Mouse (Mus musculus): ENCODE measurements around the gene Tmem253.
A peak's percentile ranks its signal among the peaks of the same experiment; 100 is the strongest.

The Tmem253 gene

GRCm38 (mm10) chr14:52015445-52016100, at the start of gene Tmem253:
Gene Tmem253 (plus strand): TSS chr14:52015658.
- DNase-seq (ENCODE audit: low spot score), result no peak

DNA sequence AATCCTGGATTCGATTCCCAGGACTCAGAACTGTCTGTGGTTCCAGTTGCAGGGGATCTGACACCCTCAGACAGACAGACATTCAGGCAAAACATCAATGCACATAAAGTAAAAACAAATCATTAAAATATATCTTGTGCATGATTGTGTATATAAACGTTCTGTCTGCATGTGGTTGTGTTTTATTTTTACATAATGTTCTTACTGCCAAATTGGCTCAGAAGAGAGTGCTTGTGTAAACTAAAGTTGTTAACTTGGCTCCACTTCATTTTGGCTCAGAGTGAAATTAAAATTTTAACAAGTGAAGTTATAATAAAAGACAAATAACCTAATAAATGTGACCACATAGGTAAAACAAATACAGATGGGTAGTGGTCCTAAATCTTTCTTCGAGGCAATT, 48.1 kb upstream of the Tmem253 start:
- no peak for DNase-seq (ENCODE audit: low spot score)

GRCm38 (mm10) chr14:51979252-51979651, 36.2 kb upstream of the Tmem253 start:
- no peak for DNase-seq (ENCODE audit: low spot score)

DNA sequence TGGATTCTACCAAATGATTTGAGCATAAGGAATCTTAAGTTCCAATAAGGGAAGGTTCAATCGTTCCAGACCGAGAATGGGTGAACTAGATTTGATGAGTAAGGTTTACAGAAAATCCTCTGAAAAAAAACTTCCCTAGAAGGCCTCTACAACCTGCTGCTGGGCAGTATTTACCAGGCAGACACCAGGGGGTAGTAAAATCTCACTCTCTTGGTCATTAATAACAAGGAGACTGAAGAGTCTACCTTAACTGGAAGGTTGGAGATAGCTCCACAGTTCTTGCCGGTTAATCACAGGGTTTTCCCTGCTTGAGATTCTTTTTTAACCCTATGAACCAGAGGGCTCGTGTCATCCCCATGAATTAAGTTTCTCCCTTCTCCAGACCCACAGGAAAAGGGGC, 32.2 kb upstream of the Tmem253 start:
- DNase-seq (ENCODE audit: low spot score), result peak; percentile 28

DNA sequence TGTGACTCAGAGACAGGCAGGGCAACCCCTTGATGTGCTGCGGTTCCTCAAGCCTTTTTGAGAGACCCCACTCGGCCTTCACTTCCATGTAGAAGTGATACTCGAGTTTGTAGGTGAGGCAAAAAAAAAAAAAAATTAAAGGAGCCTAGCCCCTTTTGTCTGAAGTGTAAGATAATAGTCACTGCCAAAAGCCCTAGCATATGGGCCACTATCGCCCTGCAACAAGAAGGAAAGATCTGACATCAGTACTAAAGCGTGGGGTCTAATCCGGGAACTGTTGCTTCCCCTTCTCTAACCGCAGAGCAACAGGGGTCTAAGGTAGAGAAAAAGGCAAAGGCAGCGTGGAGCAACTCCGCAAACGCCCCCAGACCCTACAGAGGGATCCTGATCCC, 31.6 kb upstream of the Tmem253 start:
- DNase-seq (ENCODE audit: low spot score), result no peak

DNA sequence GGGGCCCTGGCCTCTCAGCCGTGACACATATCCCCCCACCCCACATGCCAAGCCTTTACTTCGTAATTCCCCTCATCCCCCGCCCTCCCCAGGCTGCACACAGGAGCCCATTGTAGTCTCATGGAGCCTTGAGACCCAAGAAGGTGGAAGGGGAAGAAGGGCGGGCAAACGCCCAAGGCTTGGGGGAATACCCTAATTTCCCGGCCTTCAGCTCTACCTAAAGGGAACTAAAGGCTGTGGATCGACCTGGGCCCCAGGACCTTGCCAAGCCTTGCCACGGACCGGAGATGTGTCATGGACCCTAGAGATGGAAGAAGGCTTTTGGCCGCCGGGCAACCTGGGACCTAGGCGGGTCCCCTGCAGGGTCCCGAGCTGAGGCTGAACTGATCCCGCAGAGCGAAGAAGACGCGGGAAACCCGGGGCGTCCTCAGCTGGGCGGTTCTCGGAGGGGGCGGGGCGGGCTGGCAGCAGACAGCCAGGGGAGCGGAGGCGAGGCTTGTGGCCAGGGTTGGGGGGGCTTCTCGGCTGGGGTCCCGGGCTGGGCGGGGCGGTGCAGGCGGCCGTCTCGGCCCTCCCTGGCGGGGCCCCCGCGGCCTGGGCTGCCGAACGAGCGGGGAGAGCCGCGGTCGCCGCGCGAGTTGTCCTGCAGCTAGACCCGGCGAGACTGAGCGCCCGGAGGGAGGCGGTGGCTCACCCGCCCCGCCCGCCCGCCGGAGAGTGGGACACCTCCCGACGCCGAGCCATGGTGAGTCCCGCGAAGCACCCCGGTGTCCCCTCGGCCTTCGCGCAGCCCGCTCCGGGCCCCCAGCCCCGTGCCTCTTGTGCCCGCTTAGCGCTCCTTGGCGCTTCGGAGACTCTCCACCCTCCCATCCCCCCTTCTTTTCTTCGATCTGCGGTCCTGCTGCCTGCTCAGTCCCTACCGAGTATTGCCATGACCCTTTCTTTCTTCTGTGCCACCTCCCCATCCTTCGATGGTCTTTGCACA, 30.9 kb upstream of the Tmem253 start, which contains the start of gene Arhgef40:
Arhgef40 (plus strand) TSS at position 473 of the 985 bp plus-strand sequence.
- DNase-seq (ENCODE audit: low spot score), result peak; percentile 79

- peak; percentile 76 for DNase-seq (ENCODE audit: low spot score)
Measured at GRCm38 (mm10) chr14:51985301-51986152, 29.9 kb upstream of the Tmem253 start.

DNA sequence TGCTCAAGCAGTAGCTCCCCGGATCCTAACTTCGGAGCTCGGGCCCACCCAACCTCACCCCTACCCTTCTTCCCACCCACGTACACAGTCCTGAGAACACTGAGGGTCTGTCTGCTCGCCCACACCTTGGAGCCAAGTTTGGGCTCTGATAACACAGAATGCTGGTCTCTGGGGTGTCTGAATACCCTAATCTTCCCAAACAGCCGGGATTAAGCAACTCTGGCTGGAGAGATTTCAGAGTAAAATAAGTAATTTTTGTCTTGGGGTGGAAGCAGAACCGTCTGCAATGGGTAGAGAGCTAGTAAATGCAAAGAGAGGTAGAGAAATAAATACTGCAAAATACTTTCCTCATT, 29.3 kb upstream of the Tmem253 start:
- DNase-seq (ENCODE audit: low spot score), result no peak

DNA sequence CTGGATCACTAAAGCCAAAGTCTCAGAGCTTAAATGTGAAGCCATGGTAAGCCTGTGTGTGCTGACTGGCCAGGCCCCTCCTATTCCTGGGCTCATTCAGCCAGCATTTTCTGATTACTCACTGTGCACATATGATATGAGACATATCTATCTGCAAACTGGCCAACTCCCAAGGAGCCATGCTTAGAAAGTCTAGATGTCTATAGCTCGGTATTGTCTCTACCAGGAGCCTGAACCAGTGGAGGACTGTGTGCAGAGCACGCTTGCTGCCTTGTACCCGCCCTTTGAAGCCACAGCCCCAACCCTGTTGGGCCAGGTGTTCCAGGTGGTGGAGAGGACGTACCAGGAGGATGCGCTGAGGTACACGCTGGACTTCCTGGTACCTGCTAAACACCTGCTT, 28.3 kb upstream of the Tmem253 start:
- no peak for DNase-seq (ENCODE audit: low spot score)

- no peak for DNase-seq (ENCODE audit: low spot score)
Measured at GRCm38 (mm10) chr14:51988731-51989130, 26.7 kb upstream of the Tmem253 start.

- DNase-seq (ENCODE audit: low spot score), result no peak
Measured at GRCm38 (mm10) chr14:51989461-51989970, 25.9 kb upstream of the Tmem253 start.

DNA sequence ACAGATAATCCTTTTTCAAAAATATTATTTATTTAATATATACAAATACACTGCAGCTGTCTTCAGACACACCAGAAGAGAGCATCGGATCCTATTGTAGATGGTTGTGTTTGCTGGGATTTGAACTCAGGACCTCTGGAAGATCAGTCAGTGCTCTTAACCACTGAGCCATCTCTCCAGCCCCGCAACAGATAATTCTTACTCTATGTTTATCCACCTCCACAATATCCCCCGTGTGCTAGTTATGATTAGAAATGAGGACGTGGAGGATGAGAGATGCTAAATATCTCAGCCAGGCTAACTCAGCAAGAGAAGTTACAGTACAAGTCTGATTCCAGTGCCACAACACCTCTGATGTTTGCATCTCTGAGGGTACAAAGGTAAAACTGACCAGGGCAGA, 21.0 kb upstream of the Tmem253 start:
- DNase-seq (ENCODE audit: low spot score), result no peak

DNA sequence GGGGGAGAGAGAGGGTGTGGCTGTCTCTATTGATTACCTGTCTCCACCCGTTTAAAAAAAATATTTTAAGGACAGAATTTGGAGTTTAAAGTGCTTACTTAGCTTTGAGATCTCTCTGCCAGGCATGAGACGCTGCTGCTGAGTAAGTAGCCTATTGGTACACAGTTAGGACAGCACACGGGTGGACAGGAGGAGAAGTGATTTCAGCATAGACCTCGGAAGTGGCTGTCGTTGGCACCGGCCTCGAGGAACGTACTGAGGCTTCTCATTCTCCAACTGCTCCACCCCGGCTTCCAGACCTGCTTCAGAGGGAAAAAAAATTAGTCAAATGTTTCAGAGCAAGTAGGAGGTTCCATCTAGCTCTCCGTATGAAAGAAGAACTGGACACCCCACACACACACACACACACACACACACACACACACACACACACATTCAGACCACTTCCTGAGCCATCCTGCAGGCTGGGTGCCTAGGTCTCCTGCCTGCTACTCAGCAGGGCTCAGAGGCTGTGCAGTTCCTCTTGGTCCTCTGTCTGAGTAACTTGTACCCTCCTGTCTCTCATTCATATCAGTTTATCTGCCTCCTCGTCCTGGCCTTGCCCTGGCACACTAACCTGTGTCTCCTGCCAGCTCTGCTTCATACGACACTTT, 20.1 kb upstream of the Tmem253 start:
- DNase-seq (ENCODE audit: low spot score), result no peak

DNA sequence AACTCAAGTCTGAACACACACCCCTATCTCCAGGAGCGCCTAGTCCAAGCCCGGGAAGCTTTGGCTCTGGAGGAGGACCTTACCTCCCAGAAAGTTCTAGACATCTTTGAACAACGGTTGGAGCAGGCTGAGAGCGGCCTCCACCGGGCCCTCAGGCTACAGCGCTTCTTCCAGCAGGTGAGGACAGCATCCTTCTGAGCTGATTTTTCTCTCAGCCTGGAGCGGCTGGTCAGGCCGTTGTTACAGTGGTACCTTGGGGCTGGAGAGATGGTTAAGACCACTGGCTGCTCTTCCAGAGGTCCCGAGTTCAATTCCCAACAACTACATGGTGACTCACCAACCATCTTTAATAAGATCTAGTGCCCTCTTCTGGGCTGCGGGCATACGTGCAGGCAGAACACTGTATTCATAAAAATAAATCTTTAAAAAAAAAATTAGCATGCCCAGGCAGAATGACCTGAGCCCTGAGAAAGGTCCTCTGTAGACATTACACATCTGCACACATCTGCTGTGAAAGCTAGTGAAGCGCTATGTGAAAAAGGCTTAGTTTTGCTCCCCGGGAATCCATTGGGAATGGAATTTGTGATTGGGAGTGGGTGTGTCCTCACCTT, 19.1 kb upstream of the Tmem253 start:
- DNase-seq (ENCODE audit: low spot score), result peak; percentile 34

- no peak for DNase-seq (ENCODE audit: low spot score)
Measured at GRCm38 (mm10) chr14:51996866-51997265, 18.6 kb upstream of the Tmem253 start.

DNA sequence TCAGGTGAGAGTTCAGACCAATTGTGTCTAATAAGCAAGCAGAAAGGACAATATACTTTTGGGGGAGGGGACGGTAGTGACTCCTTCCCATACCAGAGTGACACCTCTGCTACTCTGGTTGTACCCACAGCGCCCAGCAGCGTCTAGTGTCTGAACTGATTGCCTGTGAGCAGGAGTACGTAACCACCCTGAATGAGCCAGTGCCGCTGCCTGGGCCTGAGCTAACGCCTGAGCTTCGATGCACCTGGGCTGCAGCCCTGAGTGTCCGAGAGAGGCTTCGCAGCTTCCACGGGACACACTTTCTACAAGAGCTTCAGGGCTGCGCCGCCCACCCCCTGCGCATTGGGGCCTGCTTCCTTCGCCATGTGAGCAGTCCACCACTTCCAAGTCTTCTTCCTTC, 18.0 kb upstream of the Tmem253 start:
- DNase-seq (ENCODE audit: low spot score), result no peak

GRCm38 (mm10) chr14:52003981-52004495, 11.4 kb upstream of the Tmem253 start:
- peak; percentile 59 for DNase-seq (ENCODE audit: low spot score)

DNA sequence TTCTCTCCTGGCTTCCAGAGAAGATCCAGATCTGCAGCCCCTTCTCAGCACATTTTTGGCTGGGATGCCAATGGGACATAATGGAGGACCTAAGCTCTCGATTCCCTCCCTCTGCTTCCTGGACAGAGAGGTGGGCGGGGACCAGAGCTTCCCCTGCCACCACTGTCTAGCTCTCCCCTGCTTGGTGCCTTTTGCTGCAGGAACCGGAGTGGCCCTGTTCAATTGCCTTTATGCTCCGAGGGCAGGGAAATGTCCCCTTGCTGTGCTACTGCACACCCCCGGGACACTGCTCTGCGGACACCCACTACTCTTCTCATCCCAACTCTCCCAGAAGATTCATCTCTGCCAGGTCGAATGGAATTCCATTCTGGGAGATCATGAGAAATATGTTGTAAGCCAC, 10.3 kb upstream of the Tmem253 start:
- DNase-seq (ENCODE audit: low spot score), result no peak

GRCm38 (mm10) chr14:52005616-52006015, 9.8 kb upstream of the Tmem253 start:
- no peak for DNase-seq (ENCODE audit: low spot score)

- peak; percentile 53 for DNase-seq (ENCODE audit: low spot score)
Measured at GRCm38 (mm10) chr14:52006241-52006640, 9.2 kb upstream of the Tmem253 start.

- DNase-seq (ENCODE audit: low spot score), result no peak
Measured at GRCm38 (mm10) chr14:52006771-52007170, 8.7 kb upstream of the Tmem253 start.

All from retina, embryonic 14.5 days (tissue).